Mouse (Mus musculus) left cerebral cortex, postnatal 36 days (tissue): Measurements from ENCODE around the gene Det1. TPM values are rescaled to one million over a fixed set of nuclear protein-coding genes. Genes with fewer than 3 reads are reported as not detected.

Experiments used
- DNase-seq, 2 experiments: peaks; one replicate each; pipeline ENCODE4 v3.0.0; 2021 to 2022; ENCODE audit warnings: low spot score in 2 of 2, mixed read lengths in 1 of 2
- intact Hi-C: fragments of 180-260 bp; cut with DNase I; formaldehyde crosslinking; loops from one replicate; pipeline ENCODE4 v1.15.1; 2025
- total RNA-seq, 2 experiments: library from RNA; stranded (reverse); gene quantifications; 2 replicates each; pipeline ENCODE4 v1.2.3; 2021

Det1 gene
- total RNA-seq, 2 experiments from 2014 or later = 6.0 to 6.4 TPM

DNA sequence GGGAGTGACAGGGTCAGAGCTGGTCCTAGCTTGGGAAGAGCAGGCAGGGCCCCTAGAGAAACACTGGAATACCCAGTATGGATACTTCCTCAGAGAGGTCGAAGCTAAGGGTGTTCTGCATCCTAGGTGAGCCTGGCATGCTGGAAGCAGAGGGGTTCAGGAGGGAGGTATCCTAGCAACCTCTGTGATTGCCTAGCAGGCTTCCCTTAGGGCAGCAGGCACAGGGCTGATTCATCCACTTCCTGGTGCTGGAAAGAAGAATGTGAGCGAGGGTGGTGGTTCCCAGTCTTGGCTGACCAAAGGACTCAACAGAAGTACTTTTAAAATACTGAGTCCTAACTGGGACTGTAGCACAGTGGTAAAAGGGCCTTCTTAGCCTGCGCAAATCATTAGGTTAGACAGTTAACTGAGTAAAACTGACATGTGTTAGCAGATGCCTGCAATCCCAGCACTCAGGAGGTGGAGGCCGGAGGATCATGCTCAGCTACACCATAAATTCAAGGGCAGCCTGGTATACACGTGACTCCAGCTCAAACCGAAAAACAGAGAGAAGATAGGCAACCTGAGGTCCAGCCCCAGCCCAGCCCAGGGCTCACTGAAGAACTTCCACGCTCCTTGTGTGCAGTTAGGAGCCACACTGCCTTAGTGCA lies 16.9 kb upstream of the Det1 start:
- no peak for DNase-seq
- intact Hi-C loops = no loop called here

DNA sequence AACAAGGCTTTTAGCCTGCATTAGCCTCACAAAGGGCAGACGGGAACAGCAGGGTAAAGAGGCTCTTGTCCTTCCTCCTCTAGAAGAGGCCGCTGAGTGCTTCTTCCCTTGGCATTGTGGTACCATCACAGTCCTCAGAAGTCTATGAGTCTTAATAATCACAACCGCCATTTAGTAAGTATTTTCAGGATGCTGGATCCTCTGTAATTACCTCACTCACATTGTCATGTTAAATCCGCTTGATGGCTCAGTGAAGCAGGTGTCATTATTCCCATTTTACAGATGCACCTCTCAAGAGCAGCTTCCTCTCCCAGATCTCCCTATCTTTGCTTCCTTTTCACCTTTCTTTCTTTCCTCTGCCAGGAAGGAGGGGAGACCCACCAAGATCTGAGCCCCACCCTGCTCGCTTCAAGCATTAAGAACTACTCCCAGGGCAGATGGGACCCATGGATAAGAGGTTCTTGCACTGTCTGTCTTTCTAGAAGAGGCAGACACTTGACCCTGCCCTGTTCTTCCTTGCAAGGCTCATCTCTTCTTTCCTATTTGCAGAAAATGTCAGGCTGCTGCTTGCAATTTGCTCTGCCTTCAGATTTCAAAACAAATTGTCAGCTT lies 8.1 kb upstream of the Det1 start:
- intact Hi-C loops = no loop called here
- DNase-seq = no peak

DNA sequence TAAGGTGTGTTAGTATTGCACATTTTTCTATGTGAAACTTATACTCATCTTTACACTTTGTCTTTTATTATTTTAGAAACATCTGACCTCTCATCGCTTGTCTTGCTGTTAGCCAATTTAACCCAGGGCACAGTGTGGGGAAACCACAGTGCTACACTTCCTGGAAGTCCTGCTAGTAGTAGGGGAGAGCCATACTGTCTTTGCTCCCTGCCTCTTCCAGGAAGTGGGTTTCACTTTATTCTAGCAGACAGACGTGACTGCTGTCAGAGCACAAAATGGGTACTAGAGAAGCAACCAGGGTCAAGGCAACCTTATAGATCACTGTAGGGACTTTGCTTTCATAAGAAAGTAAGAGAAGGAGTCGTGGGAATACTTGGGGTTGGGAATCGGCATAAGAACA lies 7.0 kb upstream of the Det1 start:
- intact Hi-C loops = no loop called here
- no peak for DNase-seq

DNA sequence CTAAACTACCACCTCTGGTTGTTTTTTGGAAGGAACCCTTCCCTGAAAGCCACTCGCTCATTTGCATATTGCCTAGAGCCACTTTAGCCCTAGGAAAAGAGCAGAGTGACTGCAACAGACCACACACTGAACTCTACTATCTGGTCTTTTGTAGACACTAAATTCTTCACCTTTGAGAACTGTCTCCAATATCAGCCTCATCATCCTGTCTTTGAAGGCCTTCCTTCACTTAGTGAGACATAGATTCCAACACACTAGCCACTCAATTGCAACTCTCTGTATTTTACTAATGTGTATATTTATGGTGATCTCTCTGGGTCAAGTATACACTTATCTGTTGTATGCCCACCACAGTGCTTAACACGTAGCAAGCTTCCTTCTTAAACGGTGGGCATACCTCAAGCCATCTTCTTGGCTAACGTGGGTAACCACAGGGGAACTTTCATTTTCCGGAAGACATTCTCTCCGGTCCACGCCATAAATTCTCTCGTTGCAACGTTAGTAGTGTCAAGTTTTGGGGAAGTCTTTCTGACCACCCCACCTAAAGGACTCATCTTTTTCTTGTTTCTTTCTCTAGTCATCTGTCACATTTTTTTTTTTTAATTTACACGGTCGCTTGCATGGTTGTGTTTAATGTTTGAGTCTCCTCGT lies 872 bp downstream of the Det1 start:
- intact Hi-C loops = loop anchor here (2.0 to 5.0 kb wide), 2 partner anchors 36 to 49 kb away; no protein-coding TSS in a partner anchor
- DNase-seq = no peak

DNA sequence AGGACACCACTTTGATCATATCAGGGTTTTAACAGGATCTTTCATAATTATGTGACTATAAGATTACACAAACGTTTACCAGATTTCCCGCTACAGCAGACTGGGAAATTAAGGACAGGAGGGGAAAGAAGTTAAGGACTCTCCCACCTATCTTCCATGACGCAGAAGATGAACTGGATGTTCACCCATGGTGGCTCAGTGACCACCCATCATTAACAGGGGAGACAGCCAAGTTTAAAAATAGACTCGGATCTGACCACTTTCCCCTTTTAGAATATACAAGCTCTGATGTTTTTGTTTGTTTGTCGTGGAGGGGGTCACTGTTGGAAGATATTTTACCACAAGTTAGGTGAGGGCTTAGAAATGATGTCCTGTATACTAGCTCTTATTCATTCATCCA lies 5.5 kb downstream of the Det1 start:
- intact Hi-C loops = no loop called here
- DNase-seq = no peak

DNA sequence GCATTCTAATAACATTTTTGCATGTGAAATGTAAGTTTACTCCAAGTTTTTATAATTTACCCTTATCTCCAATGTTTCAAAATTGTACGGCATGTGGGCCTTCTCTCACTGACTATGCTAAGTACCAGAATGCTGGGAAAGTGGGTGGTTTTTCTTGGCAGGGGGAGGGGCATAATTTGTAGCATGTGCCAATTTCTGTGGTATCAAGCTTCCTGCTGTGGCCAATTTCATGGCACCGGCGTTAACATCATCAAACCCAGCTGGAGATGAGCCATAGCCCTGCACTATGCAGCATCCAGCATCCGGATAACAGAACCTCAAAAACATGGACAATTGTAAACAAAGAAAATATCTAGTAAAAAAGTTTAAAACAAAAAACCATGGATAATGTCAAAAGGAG lies 9.8 kb downstream of the Det1 start:
- intact Hi-C loops = no loop called here

DNA sequence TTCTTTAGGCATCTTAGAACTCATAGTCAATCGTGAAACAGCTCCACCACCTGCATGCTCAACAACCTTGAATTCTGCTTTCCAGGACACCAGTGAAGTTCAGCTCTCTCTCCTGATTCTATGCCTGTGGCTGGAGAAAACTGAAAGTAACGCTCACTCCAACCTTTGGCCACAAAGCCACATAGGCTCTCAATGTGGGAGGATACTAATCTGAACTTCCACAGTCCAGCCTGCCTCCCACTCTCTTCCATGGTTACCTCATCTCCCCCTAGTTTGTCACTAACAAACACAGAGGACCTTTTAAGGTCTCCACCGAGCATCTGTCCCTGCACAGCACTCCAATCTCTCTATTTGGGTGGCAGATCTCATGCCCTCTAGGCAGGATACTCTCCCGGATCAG lies 11.4 kb downstream of the Det1 start:
- intact Hi-C loops = no loop called here
- DNase-seq = no peak

More for the DNA sequence above, 9.8 kb downstream of the Det1 start:
- no peak for DNase-seq

DNA sequence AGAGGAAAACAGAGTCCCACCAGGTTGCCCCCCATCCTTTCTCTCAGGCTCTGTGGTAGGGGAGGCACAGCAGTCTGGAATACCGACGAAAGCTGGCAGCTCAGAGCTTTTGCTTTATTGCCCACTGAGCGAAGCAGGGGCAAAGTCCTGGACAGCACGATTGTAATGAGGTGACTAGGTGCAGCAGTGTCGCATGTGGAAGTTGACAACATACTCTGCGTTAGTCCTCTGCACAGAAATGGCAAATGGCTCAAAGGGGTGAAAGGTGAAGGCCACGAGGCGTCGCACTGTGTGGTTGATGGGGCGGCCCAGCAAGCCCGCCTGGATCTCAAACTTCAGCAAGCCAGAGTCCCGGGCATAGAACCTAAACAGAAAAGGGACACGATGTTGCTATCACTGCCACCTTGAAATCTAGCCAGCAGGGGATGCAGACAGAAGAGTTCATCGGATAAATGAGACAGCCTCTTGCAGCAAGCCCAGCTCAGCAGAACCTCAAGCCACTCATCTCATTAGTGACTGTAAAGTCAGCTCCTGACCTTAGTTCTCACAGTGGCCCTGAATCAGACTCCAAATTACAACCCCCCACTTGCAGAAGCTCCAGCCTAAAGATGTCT lies 19.2 kb downstream of the Det1 start:
- intact Hi-C loops = no loop called here
- DNase-seq = no peak

DNA sequence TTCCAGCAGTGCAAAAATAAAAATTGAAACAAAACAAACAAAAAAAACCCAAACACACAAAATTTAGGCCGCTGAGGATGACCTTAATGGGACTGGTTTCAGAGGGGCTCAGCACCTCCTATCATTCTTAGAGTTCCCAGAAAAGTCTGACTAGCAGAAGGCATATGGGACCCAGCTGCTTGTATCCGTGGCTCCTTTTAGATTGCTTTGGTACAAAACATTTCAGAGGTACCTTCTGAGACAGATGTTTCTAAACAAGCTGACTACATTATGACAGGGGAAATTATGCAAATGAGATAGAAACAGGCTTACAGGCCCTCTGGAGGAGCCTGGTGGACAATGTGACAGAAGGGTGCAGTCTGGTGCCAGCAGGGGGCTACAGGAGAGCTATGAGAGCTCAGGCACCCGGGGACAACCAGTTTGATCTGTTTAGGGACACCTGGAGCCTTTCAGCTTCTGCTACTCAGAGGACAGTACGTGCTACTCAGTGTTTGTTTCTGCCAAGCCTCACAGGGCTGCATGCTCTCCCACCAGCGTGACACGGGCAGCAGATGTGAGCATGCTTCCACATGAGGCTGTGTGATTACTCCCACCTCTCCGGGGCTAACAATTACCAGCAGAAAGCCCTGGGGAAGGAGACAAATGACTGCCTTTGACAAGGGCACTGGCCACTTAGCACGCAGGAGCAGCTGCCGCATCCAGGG lies 20.2 kb downstream of the Det1 start:
- intact Hi-C loops = no loop called here
- peak in 1 of 2 experiments; percentile 11 for DNase-seq

DNA sequence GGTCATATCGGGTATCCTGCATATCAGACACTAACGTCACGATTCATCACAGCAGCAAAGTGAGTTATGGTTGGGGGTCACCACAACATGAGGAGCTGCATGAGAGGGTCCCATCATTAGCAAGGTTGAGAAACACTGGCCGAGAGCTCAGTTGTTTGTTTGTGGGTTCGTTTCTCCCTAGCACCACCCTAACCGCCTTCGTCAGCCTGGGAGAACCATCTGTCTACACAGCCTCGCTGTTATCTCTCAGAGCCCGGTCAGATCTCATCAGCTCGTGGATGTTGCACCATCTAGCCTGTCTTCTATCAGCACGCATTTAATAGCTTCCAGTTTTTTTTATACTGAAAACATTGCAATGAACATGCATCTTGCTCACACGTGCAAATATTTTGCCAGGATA lies 28.7 kb downstream of the Det1 start:
- intact Hi-C loops = no loop called here
- DNase-seq = no peak

DNA sequence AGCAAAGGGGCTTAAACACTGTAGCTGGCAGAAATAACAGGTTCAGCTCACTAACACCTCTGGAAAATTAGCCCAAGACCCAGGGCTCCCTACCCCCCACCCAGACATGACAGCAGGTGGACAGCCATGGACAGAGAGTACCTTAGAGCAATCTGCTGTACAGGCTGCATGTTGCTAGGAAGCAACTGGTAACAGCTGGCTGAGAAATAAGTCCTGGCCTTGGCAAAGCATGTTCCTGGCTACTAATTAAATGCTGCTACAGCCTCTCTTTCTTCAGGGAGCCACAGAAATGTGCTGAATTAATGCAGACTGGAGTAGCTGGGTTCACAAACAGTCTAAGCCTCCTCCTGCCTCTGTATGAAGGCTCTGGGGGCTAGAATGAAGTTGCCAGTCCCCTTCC lies 32.3 kb downstream of the Det1 start:
- intact Hi-C loops = no loop called here
- no peak for DNase-seq

DNA sequence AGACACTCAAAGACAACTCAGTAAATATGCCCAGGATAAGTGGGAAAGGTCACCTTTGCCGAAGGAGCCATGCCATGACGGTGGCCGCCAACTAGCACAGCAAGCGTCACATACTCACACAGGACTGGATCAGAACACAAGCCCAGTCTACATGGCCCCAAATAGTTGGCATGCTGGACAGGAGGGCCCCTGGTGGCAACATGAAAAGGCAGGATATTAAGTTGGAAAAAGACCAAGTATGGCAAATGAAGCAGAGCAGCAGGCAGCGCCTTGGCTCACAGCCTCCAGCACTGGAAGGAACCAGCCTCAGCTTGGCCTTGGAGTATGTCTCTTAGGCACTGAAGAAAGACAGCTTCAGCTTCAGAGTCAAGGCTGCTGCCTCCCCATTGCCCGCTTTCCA lies 33.3 kb downstream of the Det1 start:
- intact Hi-C loops = no loop called here
- no peak for DNase-seq

DNA sequence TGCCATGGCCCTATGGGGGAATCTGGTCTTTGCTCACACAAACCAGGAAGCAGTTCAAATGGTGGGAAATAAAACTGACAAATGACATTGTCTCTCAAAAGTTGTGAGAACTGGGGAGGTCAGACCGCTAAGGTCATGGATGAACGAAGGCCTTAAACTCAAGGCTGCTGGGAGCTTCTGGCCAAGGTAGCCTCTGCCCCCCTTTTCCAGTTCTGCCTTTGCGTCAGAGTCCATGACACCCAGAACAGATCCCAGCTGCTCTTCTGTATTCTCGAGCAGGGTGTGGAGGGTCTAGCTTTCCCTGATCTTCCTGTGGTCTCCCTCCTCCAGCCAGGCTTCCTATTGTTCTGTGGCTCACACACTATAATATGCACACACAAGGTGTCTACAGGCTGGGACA lies 39.9 kb downstream of the Det1 start:
- DNase-seq = no peak
- intact Hi-C loops = no loop called here

DNA sequence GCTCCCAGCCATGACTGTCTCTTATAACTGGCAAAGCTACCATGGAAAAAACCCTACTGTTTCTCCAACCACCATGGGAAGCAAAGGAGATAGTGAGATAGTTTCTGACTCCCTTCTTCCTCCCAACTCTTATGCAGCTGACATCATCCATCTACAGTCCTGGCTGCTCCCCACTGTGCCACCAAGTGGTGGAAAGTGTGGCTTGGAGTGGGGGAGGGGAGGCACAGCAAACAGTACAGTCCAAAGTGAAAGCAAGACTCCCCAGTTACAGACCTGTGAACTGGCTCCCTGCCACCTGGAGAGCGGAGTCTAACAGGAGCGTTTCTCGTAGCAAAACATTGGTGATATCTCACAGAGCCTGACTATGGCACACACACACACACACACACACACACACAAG lies 43.2 kb downstream of the Det1 start:
- intact Hi-C loops = no loop called here
- no peak for DNase-seq

DNA sequence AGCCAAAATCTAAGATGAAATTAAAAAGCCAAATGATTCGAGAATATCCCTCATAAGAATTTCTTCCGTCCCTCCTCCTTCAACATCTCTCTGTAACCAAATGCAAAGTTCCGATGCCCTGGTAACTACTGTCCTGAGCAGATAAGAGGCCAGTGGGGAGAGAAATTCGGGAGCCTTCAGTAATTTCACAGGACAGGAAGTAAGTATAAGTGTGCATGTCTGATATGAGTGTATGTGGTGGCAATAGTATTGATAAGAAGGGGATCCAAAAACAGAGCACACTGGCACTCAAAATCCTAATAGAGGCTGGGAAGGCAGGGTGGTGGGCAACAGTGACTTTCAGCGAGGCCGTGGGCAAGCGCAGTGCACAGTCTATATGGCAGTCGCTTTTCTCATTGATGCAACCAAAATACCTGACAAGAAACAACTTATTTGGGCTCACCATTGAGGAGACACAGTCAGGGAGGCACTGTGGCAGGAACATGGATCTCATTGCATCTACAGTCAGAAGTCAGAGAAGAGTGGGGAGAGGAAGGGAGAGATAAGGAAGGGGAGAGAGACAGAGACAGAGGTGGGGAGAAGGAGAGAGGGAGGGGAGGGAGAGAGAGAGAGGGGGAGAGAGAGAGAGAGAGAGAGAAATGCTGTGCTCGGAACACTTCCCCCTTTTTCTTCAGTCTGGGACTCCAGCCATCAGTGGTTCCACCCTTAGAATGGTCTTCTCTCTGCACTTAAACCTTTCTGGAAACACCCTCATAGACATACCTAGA lies 47.1 kb downstream of the Det1 start:
- intact Hi-C loops = loop anchor here (10.0 kb wide), 1 partner anchor 285 kb away; no protein-coding TSS in a partner anchor
- DNase-seq = no peak

DNA sequence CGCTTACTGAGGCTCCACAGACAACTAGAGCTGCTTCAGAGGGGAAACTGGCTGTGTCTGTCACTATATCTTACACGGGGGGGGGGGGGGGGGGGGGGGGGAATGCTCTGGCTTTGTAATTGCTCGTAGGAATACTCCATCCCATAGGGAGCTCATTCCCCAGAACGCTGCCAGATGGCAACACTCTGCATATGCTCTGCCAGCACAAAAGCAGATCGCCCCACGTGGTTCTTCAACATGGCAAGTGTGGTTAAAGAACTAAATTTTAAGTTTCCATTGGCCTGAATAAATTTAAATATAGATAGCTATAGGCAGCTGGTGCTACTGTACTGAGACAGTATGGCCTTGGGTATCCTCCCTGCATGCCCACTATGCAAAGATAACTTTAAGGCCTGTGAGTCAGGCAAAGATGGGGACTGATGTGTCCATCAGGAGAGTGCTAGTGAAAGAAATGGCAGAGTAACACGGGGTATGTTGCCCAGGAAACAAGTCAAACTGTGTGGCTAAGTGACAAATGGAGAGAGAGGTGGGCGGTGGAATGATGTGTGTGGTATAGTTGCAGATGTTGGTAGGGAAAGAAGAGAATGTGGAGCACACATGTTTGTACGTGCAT lies 49.1 kb downstream of the Det1 start:
- intact Hi-C loops = loop anchor here (2.0 to 10.0 kb wide), 2 partner anchors 49 to 287 kb away; partner anchors contain the start of gene Det1
- peak; percentile 66 to 75 for DNase-seq

DNA sequence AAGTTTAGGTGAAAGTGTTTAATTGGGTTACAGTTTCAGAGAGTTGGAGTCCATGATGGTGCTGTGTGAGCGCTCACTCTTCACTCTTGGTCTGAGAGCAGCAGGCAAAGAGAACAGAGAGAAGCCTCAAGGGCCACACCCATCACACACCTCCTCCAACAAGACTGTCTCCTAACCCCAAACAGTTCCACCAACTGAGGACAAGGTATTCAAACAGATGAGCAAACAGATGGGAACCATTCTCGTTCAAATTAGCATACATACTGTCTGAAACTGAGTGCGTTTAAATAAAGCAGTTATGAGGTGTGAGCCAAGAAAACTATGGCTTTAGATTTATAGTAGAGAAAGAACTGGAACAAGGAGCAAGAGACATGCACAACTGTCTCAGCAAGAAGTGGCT lies 50.4 kb downstream of the Det1 start:
- DNase-seq = no peak
- intact Hi-C loops = loop anchor here (2.0 to 10.0 kb wide), 2 partner anchors 50 to 288 kb away; partner anchors contain the start of gene Det1

DNA sequence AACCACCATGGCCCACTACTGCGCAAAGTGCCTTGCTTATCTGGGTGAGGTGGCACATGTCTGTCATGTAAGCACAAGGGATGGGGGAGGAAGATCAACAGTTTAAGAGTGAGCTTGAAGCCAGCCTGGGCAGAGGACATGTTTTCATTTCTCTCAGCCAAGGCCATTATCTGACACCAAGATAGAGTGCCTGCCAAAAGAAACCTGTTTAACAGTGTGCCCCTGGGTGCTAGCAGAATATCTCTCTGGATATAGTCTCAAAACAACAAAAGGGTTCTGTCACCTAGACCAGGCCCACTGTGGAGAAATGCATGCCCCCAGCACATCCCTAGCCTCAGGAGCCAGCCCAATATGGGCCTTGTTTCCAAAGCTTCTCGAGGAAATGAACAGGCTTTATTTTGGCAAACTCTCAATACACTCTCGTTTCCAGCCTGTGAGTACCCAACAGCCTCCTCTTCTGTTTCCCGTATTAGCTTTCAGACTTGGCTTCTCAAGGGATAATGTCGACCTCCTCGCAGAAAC lies 52.4 kb downstream of the Det1 start:
- no peak for DNase-seq
- intact Hi-C loops = loop anchor here (10.0 kb wide), 1 partner anchor 290 kb away; no protein-coding TSS in a partner anchor
